Mouse (Mus musculus) liver, embryonic 14.5 days (tissue): ENCODE measurements at regions not wholly inside any gene's neighbourhood (a gene's known extent, or its start where the extent isn't known, plus 50 kb on each side); places are given as distances from the start of the nearest gene placed in this dataset.

Experiments used
- CTCF ChIP-seq: IDR thresholded peaks from 2 replicates; pipeline ENCODE4 v1.5.1; 2016; ENCODE audit warnings: antibody characterized with exemption, low read depth, control low read depth
- EP300 ChIP-seq: IDR thresholded peaks from 2 replicates; pipeline ENCODE4 v1.6.1; 2016; ENCODE audit warnings: antibody characterized with exemption, low read depth

DNA sequence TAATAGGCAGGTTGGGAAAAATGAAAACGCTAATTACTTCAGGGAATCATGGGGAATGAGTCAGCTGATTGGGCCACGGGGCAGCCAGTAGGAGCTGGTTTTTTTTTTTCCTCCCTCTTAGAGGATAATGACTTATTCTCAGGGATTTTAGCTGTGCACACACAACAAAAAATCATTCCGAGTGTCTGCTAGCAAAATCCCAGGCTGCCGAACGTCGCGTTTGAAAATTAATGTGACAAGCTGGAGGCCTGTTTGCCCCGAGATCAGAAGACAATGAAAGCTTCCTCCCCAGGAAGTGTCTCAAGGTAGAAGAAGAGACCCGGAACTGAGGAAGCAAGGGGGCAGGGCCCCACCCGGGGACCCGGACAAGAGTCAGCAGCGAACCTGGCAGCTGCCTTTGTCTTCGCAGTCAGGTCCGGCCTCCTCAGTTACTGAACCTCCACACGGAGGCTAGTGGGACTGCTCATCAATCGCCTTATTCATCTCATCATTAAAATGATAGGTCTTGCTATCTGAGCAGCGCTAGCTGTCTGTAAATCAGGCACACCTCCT lies 350.8 kb upstream of the Zmiz1 start:
- TF ChIP-seq CTCF: no peak
- TF ChIP-seq EP300: no peak
